Mouse (Mus musculus) kidney, postnatal 36 days (tissue): ENCODE measurements at regions not wholly inside any gene's neighbourhood (a gene's known extent, or its start where the extent isn't known, plus 50 kb on each side); places are given as distances from the start of the nearest gene placed in this dataset.

Experiments used
- DNase-seq, 2 experiments: peaks; one replicate each; pipeline ENCODE4 v3.0.0; 2021 to 2022; ENCODE audit warnings: mixed read lengths in 2 of 2

DNA sequence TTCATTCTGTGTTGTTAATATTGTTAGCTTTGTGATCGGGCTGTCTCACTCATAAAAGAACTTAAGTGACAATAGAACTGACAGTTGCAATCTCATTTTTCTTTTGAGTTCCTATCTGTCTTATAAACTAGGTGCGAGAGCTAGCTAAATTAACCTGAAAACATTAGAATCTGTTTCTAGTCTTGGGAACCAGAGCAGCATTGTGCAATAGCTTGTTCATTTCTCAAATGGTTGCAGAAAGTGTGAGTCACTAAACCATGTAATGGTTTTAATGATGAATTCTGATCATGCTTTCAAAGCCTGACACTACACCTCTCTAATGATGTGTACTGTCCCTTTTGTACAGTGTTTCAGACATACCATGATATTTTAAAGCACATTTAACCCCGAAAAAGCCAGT lies 360.8 kb upstream of the Klhl1 start:
- no peak for DNase-seq

DNA sequence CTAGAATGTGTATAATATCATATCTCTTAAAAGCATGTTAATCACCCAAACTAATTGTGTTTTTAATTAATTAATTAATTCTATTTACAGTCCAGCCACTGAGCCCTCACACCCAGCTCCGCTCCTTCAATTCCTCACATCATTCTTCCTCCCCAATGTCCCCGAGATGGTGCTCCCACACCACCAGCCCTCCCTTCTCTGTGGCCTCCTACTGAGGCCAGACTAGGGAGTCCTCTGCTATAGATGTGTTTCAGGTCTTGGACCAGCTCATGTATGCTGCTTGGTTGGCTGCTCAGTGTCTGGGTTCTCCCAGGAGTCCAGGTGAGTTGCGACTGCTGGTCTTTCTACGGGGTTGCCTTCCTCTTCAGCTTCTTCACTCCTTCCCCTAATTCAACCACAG lies 353.1 kb upstream of the Klhl1 start:
- no peak for DNase-seq

DNA sequence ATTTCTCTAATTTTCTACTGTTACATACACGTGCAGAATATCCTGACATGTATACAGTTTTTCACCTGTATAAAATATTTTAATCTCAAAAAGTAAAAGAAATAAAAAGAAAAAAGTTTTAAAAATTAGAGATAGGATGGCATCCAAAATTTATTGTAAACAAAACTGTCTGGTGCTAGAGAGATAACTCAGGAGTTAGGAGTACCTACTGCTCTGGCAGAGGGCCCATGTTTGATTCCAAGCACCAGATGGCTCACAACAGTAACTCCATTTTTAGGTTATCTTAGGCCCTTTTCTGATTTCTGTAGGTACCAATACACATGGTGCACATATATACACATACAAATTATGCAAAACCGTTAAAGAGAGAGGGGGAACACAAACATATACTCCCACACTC lies 320.0 kb upstream of the Klhl1 start:
- no peak for DNase-seq

DNA sequence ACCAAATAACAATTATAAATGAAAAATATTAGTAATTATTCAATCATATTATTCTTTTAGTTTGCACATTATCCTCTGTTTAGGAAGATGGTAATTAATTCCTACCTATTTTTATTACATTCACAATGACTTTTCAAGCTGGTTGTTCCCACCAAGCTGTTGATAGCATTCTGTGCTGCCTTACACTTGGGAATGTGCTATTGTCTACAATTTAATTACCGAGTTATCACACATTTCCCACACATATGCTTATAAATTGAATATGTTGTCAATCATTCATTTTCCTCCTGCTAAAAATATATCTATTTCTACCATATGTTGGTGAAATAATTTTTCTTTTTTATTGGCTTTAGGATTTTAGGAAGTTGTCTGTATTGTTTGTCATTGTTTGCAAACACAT lies 306.2 kb upstream of the Klhl1 start:
- no peak for DNase-seq

DNA sequence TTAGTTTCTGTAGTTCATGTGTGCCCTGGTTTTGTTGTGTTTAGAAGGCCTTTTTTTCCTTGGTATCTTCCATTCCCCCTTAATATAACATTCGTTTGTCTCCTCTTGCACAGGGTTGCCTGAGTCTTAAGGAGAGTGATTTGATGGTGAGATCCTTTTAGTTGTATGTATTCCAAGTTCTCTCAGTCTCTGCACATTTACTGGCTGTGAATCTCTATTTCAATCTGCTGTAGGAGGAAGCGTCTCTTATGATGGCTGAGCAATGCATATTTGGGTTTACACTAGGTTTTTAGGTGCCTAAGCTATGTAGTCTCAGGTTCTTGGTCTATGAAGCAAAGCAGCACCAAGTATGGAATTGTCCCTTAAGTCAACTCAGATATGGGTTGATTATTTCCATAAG lies 296.8 kb upstream of the Klhl1 start:
- DNase-seq: no peak

DNA sequence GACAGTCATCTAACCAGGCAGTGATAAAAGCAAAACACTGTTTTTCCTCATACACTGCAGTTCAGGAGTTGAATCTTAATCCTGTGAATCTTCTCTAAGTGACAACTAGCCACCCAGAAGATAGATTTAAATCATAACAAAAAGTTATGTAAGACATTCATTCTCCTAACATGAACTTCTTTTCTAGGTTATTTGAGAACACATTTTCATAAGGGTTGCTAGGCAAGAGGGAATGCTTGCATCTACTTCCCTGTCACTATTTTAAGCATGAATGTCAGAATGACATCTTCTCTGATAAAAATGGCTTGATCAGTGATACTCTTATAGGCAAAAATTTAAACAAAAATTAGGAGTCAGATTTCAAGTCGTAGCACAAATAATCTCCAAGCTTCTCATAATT lies 286.4 kb upstream of the Klhl1 start:
- no peak for DNase-seq

DNA sequence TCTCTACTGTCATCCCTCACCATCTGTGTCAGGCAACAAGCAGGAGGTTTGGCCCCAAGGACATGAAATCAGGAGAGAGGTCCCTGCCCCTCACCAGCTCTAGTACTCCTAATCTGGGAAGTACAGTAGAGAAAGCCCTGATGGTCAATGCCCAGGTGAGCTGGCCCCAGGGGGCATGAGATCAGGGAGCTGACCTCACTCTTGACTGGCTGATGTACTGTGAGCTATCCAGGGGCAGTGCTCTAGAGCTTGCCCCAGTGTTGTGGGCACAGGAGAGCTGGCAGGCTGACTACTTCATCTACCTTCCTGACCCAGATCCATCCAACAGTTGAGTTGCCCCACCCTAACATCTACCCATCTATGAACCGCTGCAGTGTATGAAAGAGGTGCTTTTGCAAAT lies 275.9 kb upstream of the Klhl1 start:
- DNase-seq: no peak

DNA sequence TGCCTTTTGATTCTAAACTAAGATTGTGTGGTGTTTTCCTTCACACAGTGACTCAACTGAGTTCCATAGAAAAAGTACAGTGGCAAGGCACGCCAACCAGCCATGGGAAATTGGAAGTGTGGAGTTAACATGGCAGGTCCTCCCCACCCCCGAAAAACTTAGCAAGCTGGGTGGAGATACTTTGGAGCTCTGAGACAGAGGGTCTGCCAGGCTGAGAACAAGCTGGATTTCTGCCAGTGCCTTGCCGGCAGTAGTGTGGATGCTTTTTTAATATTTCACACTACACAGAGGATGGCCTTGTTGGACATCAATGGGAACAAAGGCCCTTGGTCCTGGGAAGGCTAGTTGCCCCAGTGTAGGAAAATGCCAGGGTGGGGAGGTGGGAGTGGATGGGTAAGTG lies 269.0 kb upstream of the Klhl1 start:
- DNase-seq: no peak

DNA sequence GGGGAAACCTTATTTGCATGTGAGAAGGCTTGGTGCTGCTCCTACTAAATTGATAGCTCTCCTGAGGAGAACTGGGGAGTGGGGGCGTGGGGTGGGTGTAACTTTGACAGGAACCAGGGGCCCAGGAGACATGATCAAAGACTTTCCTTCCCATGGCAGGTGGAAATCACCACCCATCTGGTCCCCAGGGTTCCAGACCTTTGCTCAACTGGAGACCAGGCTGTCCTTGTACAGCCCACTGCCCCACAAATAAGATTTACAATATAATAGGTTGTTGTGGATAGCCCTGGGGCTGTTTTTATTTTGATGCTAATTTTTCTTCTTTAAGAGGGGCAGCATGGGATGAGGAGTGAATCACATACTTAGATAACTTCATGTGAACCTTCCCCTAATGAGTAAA lies 268.4 kb upstream of the Klhl1 start:
- no peak for DNase-seq

DNA sequence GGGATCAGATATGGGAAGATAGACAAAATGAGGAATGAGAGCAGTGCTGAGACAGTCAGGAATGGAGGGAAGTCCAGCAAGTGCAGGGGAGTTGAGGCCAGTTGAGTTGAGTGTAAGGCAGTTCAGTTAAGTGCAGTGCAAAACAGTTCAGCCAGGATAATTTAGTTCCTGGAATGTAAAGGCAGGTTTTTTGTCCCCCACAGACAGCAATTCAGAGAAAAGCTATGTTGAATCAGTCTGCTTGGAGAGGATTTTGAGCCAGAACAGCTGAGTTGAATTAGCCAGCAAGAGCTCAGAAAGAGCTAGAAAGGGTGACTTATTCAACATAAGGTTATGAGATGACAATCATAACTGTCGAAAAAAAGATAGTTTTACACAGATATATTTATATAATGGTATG lies 256.9 kb upstream of the Klhl1 start:
- DNase-seq: no peak

DNA sequence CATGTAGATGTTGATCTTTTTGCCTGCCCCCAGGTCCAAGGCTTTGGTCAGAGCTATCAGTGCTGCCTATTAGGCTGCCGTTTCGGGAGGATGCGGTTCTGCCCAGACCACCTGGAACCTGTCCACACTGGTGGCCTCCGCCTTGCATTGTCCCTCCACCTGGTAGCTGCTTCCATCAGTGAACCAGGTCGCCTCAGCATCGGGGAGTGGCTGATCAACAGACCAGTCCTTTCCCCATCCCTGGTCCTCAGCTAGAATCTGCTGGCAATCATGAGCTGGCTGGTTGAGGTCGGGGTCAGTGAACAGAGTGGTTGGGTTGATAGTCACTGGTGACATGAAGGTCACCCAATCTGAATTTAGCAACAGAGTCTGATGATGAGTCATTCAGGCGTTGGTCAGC lies 241.7 kb upstream of the Klhl1 start:
- DNase-seq: no peak

DNA sequence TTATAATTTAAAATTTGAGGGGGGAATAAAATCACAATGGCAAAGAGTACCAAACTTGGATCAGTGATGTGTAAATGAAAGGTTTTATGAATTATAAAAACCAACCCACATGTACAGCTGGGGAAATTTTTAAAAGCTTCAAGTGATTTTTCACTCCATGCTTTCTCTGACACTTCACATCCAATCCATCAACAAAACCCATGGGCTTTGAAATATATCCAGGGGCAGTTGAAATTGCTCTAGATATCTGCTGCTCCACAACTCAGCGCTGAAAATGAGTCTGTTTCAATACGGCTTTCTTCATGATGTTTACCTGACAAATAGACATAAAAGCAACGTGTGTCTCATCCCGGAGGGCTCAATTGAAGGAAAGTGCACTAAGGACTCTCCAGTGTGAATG lies 214.3 kb upstream of the Klhl1 start:
- DNase-seq: no peak

DNA sequence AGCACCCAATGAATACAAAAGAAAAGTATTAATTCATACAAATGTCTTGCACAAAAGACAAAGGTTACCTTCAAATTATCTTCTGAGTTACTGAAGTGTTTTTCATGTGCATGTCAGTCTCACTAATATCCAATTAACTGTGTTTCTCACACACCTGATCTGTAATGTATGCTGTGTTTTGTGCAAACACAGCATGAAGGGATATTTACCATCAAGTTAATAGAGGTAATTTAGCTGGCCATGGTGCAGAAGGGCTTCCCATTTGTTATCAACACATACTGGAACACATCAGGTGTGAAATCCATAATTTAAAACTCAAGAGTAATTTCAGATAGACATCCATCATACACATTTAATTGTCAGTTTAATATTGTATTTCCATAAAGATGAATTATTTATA lies 178.2 kb upstream of the Klhl1 start:
- no peak for DNase-seq

DNA sequence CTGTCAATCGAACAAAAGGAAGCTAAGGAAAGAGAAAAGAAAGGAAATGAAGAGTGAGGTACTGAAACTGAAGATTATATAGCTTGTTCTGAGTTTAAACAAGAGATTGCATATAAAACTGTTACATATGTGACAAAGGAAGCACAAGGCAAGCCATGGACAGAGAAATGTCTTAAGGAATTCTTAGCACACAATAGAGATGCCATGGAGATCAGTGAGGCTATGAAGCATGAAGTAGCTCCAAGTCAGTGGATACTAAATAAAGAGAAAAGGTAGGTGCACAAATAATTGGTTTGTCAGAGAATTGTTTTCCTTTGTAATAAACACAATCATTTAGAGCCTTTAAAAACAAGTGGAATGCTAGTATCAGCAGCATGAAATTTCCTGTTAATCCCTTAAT lies 172.0 kb upstream of the Klhl1 start:
- DNase-seq: no peak

DNA sequence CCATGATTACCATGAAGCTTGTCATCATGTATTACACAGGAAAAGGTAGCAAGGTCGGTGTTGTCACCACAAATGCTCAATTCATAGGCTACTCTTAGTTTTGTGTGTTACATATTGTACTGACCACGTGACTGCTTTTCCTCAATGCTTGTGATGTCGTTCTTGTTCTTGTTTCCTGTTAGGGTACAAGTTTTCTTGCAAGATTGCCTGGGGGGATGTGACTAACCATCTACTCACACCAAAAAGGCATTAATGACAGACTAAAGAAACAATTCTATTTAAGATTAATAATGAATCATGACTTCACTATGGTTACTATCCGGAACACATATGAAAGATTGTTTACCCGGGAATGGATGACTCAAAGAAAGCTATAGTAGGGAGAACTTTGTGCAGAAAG lies 165.0 kb upstream of the Klhl1 start:
- DNase-seq: no peak

DNA sequence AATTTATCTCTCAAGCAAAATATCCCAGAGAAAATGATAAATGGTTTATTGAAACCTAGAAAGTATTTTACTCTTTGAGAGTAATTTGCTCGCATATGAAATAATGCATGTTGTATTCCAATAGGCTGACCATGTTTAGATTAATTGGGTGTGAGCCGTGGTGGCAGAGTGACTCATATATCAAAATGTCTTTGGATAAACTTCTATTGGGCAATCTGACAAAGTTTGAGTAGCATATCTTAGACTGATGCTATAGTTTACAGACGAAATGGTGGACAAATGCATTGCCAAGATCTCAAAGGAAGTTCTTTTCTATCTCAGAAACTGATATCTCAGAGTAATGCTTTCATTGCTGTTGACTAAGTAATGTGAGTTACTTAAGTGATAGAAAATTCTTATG lies 162.8 kb upstream of the Klhl1 start:
- no peak for DNase-seq

DNA sequence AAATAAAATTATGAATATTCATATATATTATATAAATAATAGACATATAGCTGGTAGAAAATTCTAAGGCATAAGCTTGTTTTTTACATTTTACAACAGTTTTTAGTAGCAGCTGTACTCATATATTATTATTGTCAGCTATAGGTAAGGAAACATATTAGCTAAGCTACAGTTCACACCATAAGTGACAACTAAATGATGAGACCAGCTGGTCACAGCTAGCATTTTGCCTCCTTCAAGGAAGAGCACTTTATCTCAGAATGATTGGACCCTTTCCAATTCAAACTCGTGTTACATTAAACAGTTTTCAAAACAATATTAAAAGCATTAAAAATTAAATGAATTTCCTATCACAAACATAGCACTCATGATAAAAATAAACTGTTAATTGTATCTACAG lies 157.3 kb upstream of the Klhl1 start:
- no peak for DNase-seq

DNA sequence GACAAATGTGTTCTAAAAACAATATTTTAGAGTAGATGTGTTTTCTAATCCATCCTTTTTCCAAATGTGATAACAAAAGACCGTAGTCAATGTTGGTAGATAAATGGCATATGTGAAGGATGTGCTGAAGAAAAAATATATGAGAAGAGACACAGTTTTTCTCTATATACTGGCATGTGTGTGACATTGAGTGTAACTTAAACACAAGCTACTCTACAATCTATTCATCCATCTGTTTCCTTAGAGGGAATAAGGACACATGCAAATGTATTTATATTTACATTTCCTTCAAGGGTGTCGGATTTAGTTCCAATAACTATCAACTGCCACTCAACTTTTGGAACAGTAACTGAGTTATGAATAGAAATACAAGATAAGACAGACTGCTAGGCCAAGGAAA lies 149.7 kb upstream of the Klhl1 start:
- no peak for DNase-seq

DNA sequence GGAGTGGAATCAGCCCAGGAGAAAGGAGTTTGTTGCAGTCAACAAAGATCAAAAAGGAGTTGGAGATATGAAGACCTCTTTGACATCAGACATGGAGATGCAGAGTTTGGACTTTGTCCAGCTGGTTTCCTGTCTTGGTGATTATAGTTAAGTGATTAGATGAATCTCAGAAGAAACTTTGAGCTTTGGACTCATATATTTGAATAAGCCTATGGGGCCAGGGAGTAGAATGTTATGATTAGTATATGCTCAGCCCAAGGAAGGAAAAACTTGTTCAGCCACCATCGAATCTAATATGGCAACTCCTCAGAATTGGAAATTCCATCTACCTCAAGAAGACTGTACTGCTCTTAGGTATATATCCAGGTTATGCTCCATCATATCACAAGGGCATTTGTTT lies 137.6 kb upstream of the Klhl1 start:
- no peak for DNase-seq

DNA sequence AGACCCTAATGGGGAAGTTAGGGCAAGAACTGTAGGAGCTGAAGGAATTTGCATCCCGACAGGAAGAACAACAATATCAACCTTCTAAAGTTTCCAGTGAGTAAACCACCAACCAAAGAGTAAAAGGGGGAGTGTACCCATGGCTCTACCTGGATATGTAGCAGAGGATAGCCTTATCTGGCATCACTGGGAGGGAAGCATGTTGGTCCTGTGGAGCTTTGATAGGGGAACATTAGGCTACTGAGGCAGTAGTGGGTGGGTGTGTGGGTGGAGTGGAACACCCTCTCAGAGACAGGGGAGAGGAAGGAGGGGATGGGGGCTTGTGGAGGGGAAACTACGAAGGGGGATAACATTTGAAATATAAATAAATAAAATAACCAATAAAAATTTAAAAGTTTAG lies 111.4 kb upstream of the Klhl1 start:
- DNase-seq: no peak

DNA sequence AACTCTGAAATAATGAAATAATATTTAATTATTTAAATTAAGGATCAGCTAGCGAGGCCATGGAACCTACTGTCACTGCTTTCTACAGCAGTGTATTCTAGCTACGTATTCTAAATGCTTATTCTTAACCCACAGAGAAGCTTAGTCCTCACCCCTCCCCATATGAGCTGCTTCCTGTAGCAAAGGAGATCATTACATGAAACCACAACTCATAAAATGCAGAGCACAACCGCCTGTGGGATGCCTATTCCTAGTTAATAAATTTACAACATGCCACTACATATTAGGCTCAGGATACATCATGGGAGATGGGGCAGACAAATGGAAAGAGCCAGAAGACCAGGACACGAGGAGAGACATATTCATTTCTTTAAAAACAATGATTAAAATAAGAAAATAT lies 87.8 kb upstream of the Klhl1 start:
- DNase-seq: no peak

DNA sequence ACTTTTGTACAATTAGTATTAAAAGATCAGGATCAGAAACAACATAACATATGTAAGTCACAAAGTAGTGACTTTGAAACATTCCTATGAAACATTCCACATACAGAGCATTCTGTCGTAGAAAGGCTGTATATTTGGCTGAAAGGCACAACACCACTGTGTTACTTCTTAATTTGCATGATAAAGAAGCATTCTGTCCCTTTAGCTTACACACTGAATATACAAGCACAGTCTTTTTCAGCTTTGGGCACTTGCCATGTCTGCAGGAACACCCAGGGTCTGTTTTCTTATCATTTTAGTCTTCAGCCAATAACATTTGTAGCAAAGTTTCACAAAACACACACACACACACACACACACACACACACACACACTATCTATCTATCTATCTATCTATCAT lies 82.2 kb upstream of the Klhl1 start:
- peak in 1 of 2 experiments; percentile 2 for DNase-seq

DNA sequence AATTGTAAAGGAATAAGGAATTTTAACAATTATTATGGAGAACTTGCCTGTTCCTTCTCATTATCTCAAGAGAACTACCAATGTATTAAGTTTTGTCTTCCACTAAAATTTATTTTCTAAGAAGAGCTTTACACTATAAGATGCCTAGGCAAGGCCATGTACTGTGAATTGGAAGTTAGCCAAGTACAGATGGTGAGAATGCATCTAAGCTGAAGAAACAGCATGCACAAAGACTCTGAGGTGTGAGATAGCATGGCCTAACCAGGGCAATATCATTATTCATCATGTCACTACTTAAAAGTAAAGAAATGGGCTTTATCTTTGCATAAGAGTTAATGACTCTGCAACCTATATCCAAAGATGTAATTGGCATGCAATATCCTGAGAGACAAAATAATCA lies 73.1 kb upstream of the Klhl1 start:
- no peak for DNase-seq
